Mouse (Mus musculus): ENCODE data around the gene Ube2v1.

Ube2v1 gene

GRCm38 (mm10) chr2:167631591-167632448, at the start of gene Ube2v1:
TSS of gene Ube2v1 (minus strand) at chr2:167632095.
- peak; percentile 94 for DNase-seq (ENCODE audit: low read depth, low spot score)

- DNase-seq (ENCODE audit: low read depth, low spot score): no peak
Observed at GRCm38 (mm10) chr2:167680657-167681056, 48.8 kb upstream of the Ube2v1 start.

- DNase-seq (ENCODE audit: low read depth, low spot score): no peak
Observed at GRCm38 (mm10) chr2:167679902-167680430, 48.1 kb upstream of the Ube2v1 start.

- no peak for DNase-seq (ENCODE audit: low read depth, low spot score)
Observed at GRCm38 (mm10) chr2:167678600-167678999, 46.7 kb upstream of the Ube2v1 start.

- DNase-seq (ENCODE audit: low read depth, low spot score): no peak
Observed at GRCm38 (mm10) chr2:167675120-167675909, 43.4 kb upstream of the Ube2v1 start.

- no peak for DNase-seq (ENCODE audit: low read depth, low spot score)
Observed at GRCm38 (mm10) chr2:167672212-167672685, 40.4 kb upstream of the Ube2v1 start.

GRCm38 (mm10) chr2:167671101-167671633, 39.3 kb upstream of the Ube2v1 start:
- DNase-seq (ENCODE audit: low read depth, low spot score): no peak

GRCm38 (mm10) chr2:167669398-167669797, 37.5 kb upstream of the Ube2v1 start:
- DNase-seq (ENCODE audit: low read depth, low spot score): no peak

GRCm38 (mm10) chr2:167668426-167668825, 36.5 kb upstream of the Ube2v1 start:
- no peak for DNase-seq (ENCODE audit: low read depth, low spot score)

GRCm38 (mm10) chr2:167665972-167666713, 34.2 kb upstream of the Ube2v1 start:
- DNase-seq (ENCODE audit: low read depth, low spot score): no peak

- DNase-seq (ENCODE audit: low read depth, low spot score): no peak
Observed at GRCm38 (mm10) chr2:167662713-167663112, 30.8 kb upstream of the Ube2v1 start.

- peak; percentile 80 for DNase-seq (ENCODE audit: low read depth, low spot score)
Observed at GRCm38 (mm10) chr2:167661270-167662203, 29.6 kb upstream of the Ube2v1 start, which contains the start of gene Gm20431. TSS of gene Gm20431 (minus strand) at chr2:167661496.

GRCm38 (mm10) chr2:167660611-167660971, 28.7 kb upstream of the Ube2v1 start:
- DNase-seq (ENCODE audit: low read depth, low spot score): no peak

GRCm38 (mm10) chr2:167659847-167660610, 28.1 kb upstream of the Ube2v1 start:
- no peak for DNase-seq (ENCODE audit: low read depth, low spot score)

- DNase-seq (ENCODE audit: low read depth, low spot score): no peak
Observed at GRCm38 (mm10) chr2:167659177-167659846, 27.4 kb upstream of the Ube2v1 start.

- DNase-seq (ENCODE audit: low read depth, low spot score): no peak
Observed at GRCm38 (mm10) chr2:167658712-167659111, 26.8 kb upstream of the Ube2v1 start.

GRCm38 (mm10) chr2:167657973-167658372, 26.1 kb upstream of the Ube2v1 start:
- DNase-seq (ENCODE audit: low read depth, low spot score): no peak

GRCm38 (mm10) chr2:167656629-167657478, 25.0 kb upstream of the Ube2v1 start:
- DNase-seq (ENCODE audit: low read depth, low spot score): no peak
